8 mouse cellular contexts compared by ENCODE assay signal in genomic region chr11:90637440-90638311, GRCm38 (mm10). TPM values are rescaled to one million over a fixed set of nuclear protein-coding genes. Genes with fewer than 3 reads are reported as not detected.
DNase-seq lines count a peak whose midpoint lies in the region; ATAC-seq lines count a peak whose summit lies in the region.

Gene Stxbp4, minus strand, starts transcription at chr11:90638084.
Gene Cox11, plus strand, starts transcription at chr11:90638173.

- H3K27me3 ChIP-seq in heart, embryonic 13.5 days (replicated peaks): no peaks in the 10 kb centered on the region
- no peaks in the 10 kb centered on the region for H3K27me3 ChIP-seq in liver, embryonic 12.5 days (replicated peaks)
- H3K27me3 ChIP-seq in stomach, embryonic 15.5 days (replicated peaks): no peaks in the 10 kb centered on the region

- peaks cover 22% of the 10 kb centered on the region for H3K36me3 ChIP-seq in heart, embryonic 13.5 days
- H3K36me3 ChIP-seq in liver, embryonic 12.5 days: peaks cover 22% of the 10 kb centered on the region
- H3K36me3 ChIP-seq in stomach, embryonic 15.5 days: peaks cover 4% of the 10 kb centered on the region; the same call in 1 of the 2 replicates

- H3K4me2 ChIP-seq in heart, embryonic 13.5 days: peak within 1 kb of the TSS; percentile 83
- peak within 1 kb of the TSS; percentile 75 for H3K4me2 ChIP-seq in liver, embryonic 12.5 days
- H3K4me2 ChIP-seq in stomach, embryonic 15.5 days: peak within 1 kb of the TSS; percentile 66

- ATAC-seq in heart, embryonic 13.5 days (ENCODE audit: extremely low read depth, insufficient number of reproducible peaks, low FRiP score, low TSS enrichment): peak; percentile 93
- peak; percentile 90 for ATAC-seq in liver, embryonic 12.5 days
- peak; percentile 94 for ATAC-seq in stomach, embryonic 15.5 days (ENCODE audit: insufficient read depth, low FRiP score, low read depth)

- under 1% methylated on average over 48 of the region's 48 CpGs for WGBS in heart, embryonic 13.5 days
- WGBS in liver, embryonic 12.5 days (ENCODE audit: insufficient replicate concordance): under 1% methylated on average over 48 of the region's 48 CpGs
- under 1% methylated on average over 48 of the region's 48 CpGs for WGBS in stomach, embryonic 15.5 days

- H3K9ac ChIP-seq in heart, embryonic 13.5 days: peak within 1 kb of the TSS; percentile 93
- peak within 1 kb of the TSS; percentile 99 for H3K9ac ChIP-seq in liver, embryonic 12.5 days
- peak within 1 kb of the TSS; percentile 86 for H3K9ac ChIP-seq in stomach, embryonic 15.5 days

- H3K4me3 ChIP-seq in brown adipose tissue, adult 24 weeks (ENCODE audit: insufficient read depth, low read depth, low read length): peak within 1 kb of the TSS; percentile 87
- H3K4me3 ChIP-seq in heart, embryonic 13.5 days: peak within 1 kb of the TSS; percentile 97
- peak within 1 kb of the TSS; percentile 98 for H3K4me3 ChIP-seq in liver, embryonic 12.5 days
- peak within 1 kb of the TSS; percentile 98 for H3K4me3 ChIP-seq in stomach, embryonic 15.5 days (replicated peaks)

- H3K27ac ChIP-seq in brown adipose tissue, adult 24 weeks (replicated peaks; ENCODE audit: low read depth, low read length): peak within 1 kb of the TSS; percentile 84
- H3K27ac ChIP-seq in heart, embryonic 13.5 days (replicated peaks): peak within 1 kb of the TSS; percentile 95
- peak within 1 kb of the TSS; percentile 90 for H3K27ac ChIP-seq in liver, embryonic 12.5 days
- peak within 1 kb of the TSS; percentile 94 for H3K27ac ChIP-seq in stomach, embryonic 15.5 days

- H3K9me3 ChIP-seq in heart, embryonic 13.5 days: no peaks in the 10 kb centered on the region
- no peaks in the 10 kb centered on the region for H3K9me3 ChIP-seq in liver, embryonic 12.5 days (replicated peaks)
- no peaks in the 10 kb centered on the region for H3K9me3 ChIP-seq in stomach, embryonic 15.5 days

- no peaks in the 10 kb centered on the region for H3K4me1 ChIP-seq in brown adipose tissue, adult 24 weeks (ENCODE audit: control insufficient read depth, insufficient read depth, insufficient read length, low read length)
- peaks cover 32% of the 10 kb centered on the region for H3K4me1 ChIP-seq in heart, embryonic 13.5 days
- H3K4me1 ChIP-seq in liver, embryonic 12.5 days: peaks cover 39% of the 10 kb centered on the region
- peaks cover 8% of the 10 kb centered on the region; the same call in 1 of the 2 replicates for H3K4me1 ChIP-seq in stomach, embryonic 15.5 days

- DNase-seq in CD4-positive, CD25-positive, alpha-beta regulatory T cell, adult 2 months (ENCODE audit: low read depth, low spot score): peak; percentile 94
- peak; percentile 58 for DNase-seq in fat pad, adult 2 months (ENCODE audit: extremely low read depth, low read depth, low spot score)
- DNase-seq in kidney, postnatal 10 days: peak; percentile 97
- DNase-seq in natural killer cell, adult 2 months (ENCODE audit: low spot score in 2 of 2): peak; percentile 86 to 90

RNA-seq across cellular contexts. Expression of gene Stxbp4, which starts in this region (rescaled TPM):
- polyA plus RNA-seq in brown adipose tissue, adult 24 weeks (2012; ENCODE audit: insufficient read depth, insufficient read length, missing spikeins): 2.4 and 3.3 TPM in 2 replicates
- 12.0 and 12.4 TPM in 2 replicates for polyA plus RNA-seq in heart, embryonic 13.5 days (2015; fragmentation: Nextera tagmentation; extraction: Ambion mirVana)
- polyA plus RNA-seq in liver, embryonic 12.5 days (2016; fragmentation: Nextera tagmentation; extraction: Ambion mirVana): 11.2 and 12.9 TPM in 2 replicates
- 15.4 and 20.4 TPM in 2 replicates for polyA plus RNA-seq in stomach, embryonic 15.5 days (2015; fragmentation: Nextera tagmentation; extraction: Ambion mirVana)

RNA-seq across cellular contexts. Expression of gene Cox11, which starts in this region (rescaled TPM):
- 29.9 and 32.3 TPM in 2 replicates for polyA plus RNA-seq in brown adipose tissue, adult 24 weeks (2012; ENCODE audit: insufficient read depth, insufficient read length, missing spikeins)
- 33.5 and 37.1 TPM in 2 replicates for polyA plus RNA-seq in heart, embryonic 13.5 days (2015; fragmentation: Nextera tagmentation; extraction: Ambion mirVana)
- polyA plus RNA-seq in liver, embryonic 12.5 days (2016; fragmentation: Nextera tagmentation; extraction: Ambion mirVana): 38.2 and 40.5 TPM in 2 replicates
- 37.0 and 38.3 TPM in 2 replicates for polyA plus RNA-seq in stomach, embryonic 15.5 days (2015; fragmentation: Nextera tagmentation; extraction: Ambion mirVana)

Comparison
In these comparisons a context has a peak if more than half of its experiments do, and no peak if none do; other contexts are left out.
1. Peak in every context shown above with its lines: DNase-seq, ATAC-seq, H3K4me3 ChIP-seq and H3K27ac ChIP-seq.